Mouse (Mus musculus): ENCODE measurements around the gene Galnt12. TPM values are rescaled to one million over a fixed set of nuclear protein-coding genes. Genes with fewer than 3 reads are reported as not detected.

The Galnt12 gene
- polyA plus RNA-seq, 1 experiment from 2014 or later, result 2.9 TPM

GRCm38 (mm10) chr4:47088671-47089070 is 3.0 kb upstream of the Galnt12 start:
- TF ChIP-seq CTCF (IDR thresholded peaks at IDR 0.05) (no peak), EP300 (IDR thresholded peaks at IDR 0.05) (no peak)
- no peak overlapping the region for H3K27ac ChIP-seq (ENCODE audit: low read length)
- H3K9me3 ChIP-seq (ENCODE audit: low read length), result no peaks in the 10 kb centered on the region
- DNase-seq (ENCODE audit: low spot score), result no peak
- H3K36me3 ChIP-seq (ENCODE audit: insufficient read depth, low read length), result no peaks in the 10 kb centered on the region
- H3K4me1 ChIP-seq (ENCODE audit: insufficient read depth, low read depth, low read length), result no peaks in the 10 kb centered on the region
- H3K4me3 ChIP-seq (ENCODE audit: low read depth, low read length), result no peak overlapping the region
- no peak for ATAC-seq
- H3K4me2 ChIP-seq (replicated peaks; ENCODE audit: low read depth, low read length), result no peak overlapping the region
- 87% methylated on average over 7 of the region's 7 CpGs for WGBS
- 0 out of 2 replicates have a peak, but pooled peaks cover 16% of the 10 kb centered on the region for H3K27me3 ChIP-seq (replicated peaks; ENCODE audit: insufficient read depth, low read length)
- H3K9ac ChIP-seq (replicated peaks; ENCODE audit: low read depth), result no peak overlapping the region

DNA sequence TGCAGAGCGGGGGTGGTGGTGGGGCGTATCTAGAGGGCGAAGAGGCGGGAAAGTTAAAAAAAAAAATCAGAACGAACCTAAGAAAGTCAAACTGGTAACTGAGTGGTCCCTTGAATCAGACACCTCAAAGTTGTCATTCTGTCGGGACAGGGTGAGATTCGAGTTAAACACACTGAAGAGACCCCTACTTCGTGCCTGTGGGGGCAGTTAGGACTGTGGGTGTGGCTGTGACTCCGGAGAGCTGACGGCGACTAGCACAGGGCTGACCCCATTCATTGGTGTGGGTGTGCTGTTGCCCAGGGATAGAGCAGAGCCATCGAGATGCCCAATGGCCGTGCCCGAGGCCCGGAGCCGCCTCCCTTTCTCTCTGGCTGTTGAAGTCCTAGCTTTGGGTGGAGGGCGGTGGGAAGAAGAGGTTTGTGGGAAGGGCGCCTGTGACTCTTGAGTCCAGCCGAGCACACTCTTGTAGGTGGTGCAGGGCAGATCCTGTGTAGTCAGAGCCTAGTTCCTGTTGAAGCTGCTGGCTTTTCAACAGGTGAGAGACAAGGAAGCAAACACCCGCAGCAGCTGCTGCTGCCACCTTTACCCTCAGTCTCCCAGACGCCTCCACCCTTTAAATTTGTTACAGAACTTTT is 795 bp downstream of the Galnt12 start:
- Histone ChIP-seq H3K27me3 (replicated peaks; ENCODE audit: insufficient read depth, low read length) (0 out of 2 replicates have a peak, but pooled peaks cover 16% of the 10 kb centered on the region), H3K4me3 (ENCODE audit: low read depth, low read length) (peak overlapping the region; percentile 52), H3K4me2 (replicated peaks; ENCODE audit: low read depth, low read length) (peak overlapping the region; percentile 97), H3K9me3 (ENCODE audit: low read length) (no peaks in the 10 kb centered on the region), H3K36me3 (ENCODE audit: insufficient read depth, low read length) (no peaks in the 10 kb centered on the region), H3K4me1 (ENCODE audit: insufficient read depth, low read depth, low read length) (no peaks in the 10 kb centered on the region), H3K27ac (ENCODE audit: low read length) (no peak overlapping the region), H3K9ac (replicated peaks; ENCODE audit: low read depth) (no peak overlapping the region; the same call in 1 of the 2 replicates)
- ATAC-seq, result peak; percentile 55
- TF ChIP-seq CTCF (IDR thresholded peaks at IDR 0.05), result no peak
- 1% methylated on average over 19 of the region's 21 CpGs for WGBS
- peak; percentile 20 for DNase-seq (ENCODE audit: low spot score)

DNA sequence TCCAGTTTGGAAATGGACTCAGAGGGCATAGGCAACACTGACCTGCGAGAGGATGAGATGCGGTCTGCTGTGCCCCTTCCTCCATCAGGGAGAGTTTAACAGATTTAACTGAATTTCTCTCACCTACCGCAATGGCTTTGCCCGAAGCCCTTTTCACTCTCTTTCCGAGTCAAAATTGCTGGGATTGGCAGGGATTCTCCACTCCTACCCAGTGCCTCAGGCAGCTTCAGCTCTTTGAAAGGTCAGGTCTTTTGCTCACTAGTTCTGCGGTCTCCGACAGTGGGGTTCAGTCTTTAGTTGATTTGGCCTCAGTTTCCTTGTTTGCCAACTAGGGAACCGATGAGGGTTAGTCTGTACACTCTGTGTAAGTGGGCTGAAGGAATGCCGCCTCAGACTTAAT is 1.5 kb downstream of the Galnt12 start:
- no peaks in the 10 kb centered on the region for H3K9me3 ChIP-seq (ENCODE audit: low read length)
- H3K4me1 ChIP-seq (ENCODE audit: insufficient read depth, low read depth, low read length), result no peaks in the 10 kb centered on the region
- H3K36me3 ChIP-seq (ENCODE audit: insufficient read depth, low read length), result no peaks in the 10 kb centered on the region
- WGBS, result 51% methylated on average over 9 of the region's 9 CpGs
- DNase-seq (ENCODE audit: low spot score) (no peak), ATAC-seq (no peak)
- H3K27me3 ChIP-seq (replicated peaks; ENCODE audit: insufficient read depth, low read length), result 0 out of 2 replicates have a peak, but pooled peaks cover 16% of the 10 kb centered on the region
- H3K9ac ChIP-seq (replicated peaks; ENCODE audit: low read depth), result no peak overlapping the region
- H3K27ac ChIP-seq (ENCODE audit: low read length), result no peak overlapping the region
- H3K4me2 ChIP-seq (replicated peaks; ENCODE audit: low read depth, low read length), result no peak overlapping the region
- no peak overlapping the region for H3K4me3 ChIP-seq (ENCODE audit: low read depth, low read length)
- TF ChIP-seq EP300 (IDR thresholded peaks at IDR 0.05) (no peak), CTCF (IDR thresholded peaks at IDR 0.05) (no peak)

- no peak overlapping the region for H3K27ac ChIP-seq (ENCODE audit: low read length)
- no peaks in the 10 kb centered on the region for H3K36me3 ChIP-seq (ENCODE audit: insufficient read depth, low read length)
- no peak overlapping the region for H3K4me3 ChIP-seq (ENCODE audit: low read depth, low read length)
- DNase-seq (ENCODE audit: low spot score) (no peak), ATAC-seq (no peak)
- TF ChIP-seq EP300 (IDR thresholded peaks at IDR 0.05) (no peak), CTCF (IDR thresholded peaks at IDR 0.05) (no peak)
- no peak overlapping the region for H3K9ac ChIP-seq (replicated peaks; ENCODE audit: low read depth)
- H3K27me3 ChIP-seq (replicated peaks; ENCODE audit: insufficient read depth, low read length), result 0 out of 2 replicates have a peak, but pooled peaks cover 16% of the 10 kb centered on the region
- no peaks in the 10 kb centered on the region for H3K9me3 ChIP-seq (ENCODE audit: low read length)
- no peak overlapping the region for H3K4me2 ChIP-seq (replicated peaks; ENCODE audit: low read depth, low read length)
- WGBS, result 63% methylated on average over 6 of the region's 6 CpGs
- H3K4me1 ChIP-seq (ENCODE audit: insufficient read depth, low read depth, low read length), result no peaks in the 10 kb centered on the region
These were observed 1.9 kb downstream of the Galnt12 start for GRCm38 (mm10) chr4:47093647-47094046.

GRCm38 (mm10) chr4:47103561-47103960 is 11.9 kb downstream of the Galnt12 start:
- no peaks in the 10 kb centered on the region for H3K4me1 ChIP-seq (ENCODE audit: insufficient read depth, low read depth, low read length)
- no peak for ATAC-seq
- no peak overlapping the region for H3K4me2 ChIP-seq (replicated peaks; ENCODE audit: low read depth, low read length)
- no peak for DNase-seq (ENCODE audit: low spot score)
- H3K9ac ChIP-seq (replicated peaks; ENCODE audit: low read depth), result no peak overlapping the region
- no peaks in the 10 kb centered on the region for H3K9me3 ChIP-seq (ENCODE audit: low read length)
- no peaks in the 10 kb centered on the region for H3K36me3 ChIP-seq (ENCODE audit: insufficient read depth, low read length)
- H3K27me3 ChIP-seq (replicated peaks; ENCODE audit: insufficient read depth, low read length), result no peaks in the 10 kb centered on the region
- H3K4me3 ChIP-seq (ENCODE audit: low read depth, low read length), result no peak overlapping the region
- H3K27ac ChIP-seq (ENCODE audit: low read length), result no peak overlapping the region
- 92% methylated on average over 10 of the region's 10 CpGs for WGBS
- no peak for TF ChIP-seq EP300 (IDR thresholded peaks at IDR 0.05)
- TF ChIP-seq CTCF (IDR thresholded peaks at IDR 0.05), result no peak

GRCm38 (mm10) chr4:47111885-47112284 is 20.2 kb downstream of the Galnt12 start:
- 55% methylated on average over 9 of the region's 9 CpGs for WGBS
- H3K4me1 ChIP-seq (ENCODE audit: insufficient read depth, low read depth, low read length), result no peaks in the 10 kb centered on the region
- DNase-seq (ENCODE audit: low spot score) (no peak), ATAC-seq (no peak)
- no peak overlapping the region for H3K4me3 ChIP-seq (ENCODE audit: low read depth, low read length)
- no peaks in the 10 kb centered on the region for H3K9me3 ChIP-seq (ENCODE audit: low read length)
- H3K27me3 ChIP-seq (replicated peaks; ENCODE audit: insufficient read depth, low read length), result no peaks in the 10 kb centered on the region
- no peaks in the 10 kb centered on the region for H3K36me3 ChIP-seq (ENCODE audit: insufficient read depth, low read length)
- TF ChIP-seq CTCF (IDR thresholded peaks at IDR 0.05), result no peak
- TF ChIP-seq EP300 (IDR thresholded peaks at IDR 0.05), result no peak
- no peak overlapping the region for H3K9ac ChIP-seq (replicated peaks; ENCODE audit: low read depth)
- H3K4me2 ChIP-seq (replicated peaks; ENCODE audit: low read depth, low read length), result no peak overlapping the region
- H3K27ac ChIP-seq (ENCODE audit: low read length), result no peak overlapping the region
